Mouse (Mus musculus) forebrain, embryonic 15.5 days (tissue): ENCODE results near the gene Fcrl6. TPM values are rescaled to one million over a fixed set of nuclear protein-coding genes. Genes with fewer than 3 reads are reported as not detected.
A peak's percentile ranks its signal among the peaks of the same experiment; 100 is the strongest.

Experiments
- ATAC-seq: fragments of 200-750 bp; cut with Nextera tagmentation; replicated peaks from 2 replicates; pipeline ENCODE4 v1.8.0; 2017; ENCODE audit warnings: mild to moderate bottlenecking, moderate TSS enrichment, moderate library complexity
- H3K27ac ChIP-seq: fragments of 300-500 bp; sonication (generic); replicated peaks from 2 replicates; pipeline ENCODE4 v1.5.1; 2015; ENCODE audit warnings: mild to moderate bottlenecking, inconsistent platforms
- H3K27me3 ChIP-seq: fragments of 300-500 bp; sonication (generic); 2 replicates; pipeline ENCODE4 v1.6.1; 2015; ENCODE audit warnings: inconsistent platforms
- H3K36me3 ChIP-seq: fragments of 300-500 bp; sonication (generic); 2 replicates; pipeline ENCODE4 v1.6.1; 2015; ENCODE audit warnings: mild to moderate bottlenecking, inconsistent platforms
- H3K4me1 ChIP-seq: fragments of 300-500 bp; sonication (generic); 2 replicates; pipeline ENCODE4 v1.6.1; 2015; ENCODE audit warnings: inconsistent platforms
- H3K4me2 ChIP-seq: fragments of 300-500 bp; sonication (generic); replicated peaks from 2 replicates; pipeline ENCODE4 v1.6.1; 2015; ENCODE audit warnings: mild to moderate bottlenecking, inconsistent platforms
- H3K4me3 ChIP-seq: fragments of 300-500 bp; sonication (generic); 2 replicates; pipeline ENCODE4 v1.5.1; 2015; ENCODE audit warnings: mild to moderate bottlenecking, inconsistent platforms
- H3K9ac ChIP-seq: fragments of 300-500 bp; sonication (generic); replicated peaks from 2 replicates; pipeline ENCODE4 v1.6.1; 2015; ENCODE audit warnings: mild to moderate bottlenecking, inconsistent platforms
- H3K9me3 ChIP-seq: fragments of 300-500 bp; sonication (generic); 2 replicates; pipeline ENCODE4 v1.6.1; 2016; ENCODE audit warnings: inconsistent platforms
- WGBS: fragments of 180-500 bp; shearing (Covaris S2); methylation state at CpG from one replicate; pipeline ENCODE4 v1.1.7; 2015; ENCODE audit warnings: mixed read lengths; 5-methylcytosine and 5-hydroxymethylcytosine counted together
- polyA plus RNA-seq: library from polyadenylated mRNA; unstranded; fragments of >200 nt; fragmentation: Nextera tagmentation; extraction: Ambion mirVana; gene quantifications from 2 replicates; pipeline ENCODE4 v1.2.1, GENCODE M21; 2015

The Fcrl6 gene
- polyA plus RNA-seq, 1 experiment from 2014 or later, result not detected

GRCm38 (mm10) chr1:172563465-172563828, 38.9 kb downstream of the Fcrl6 start:
- no peaks in the 10 kb centered on the region for H3K9me3 ChIP-seq
- no peaks in the 10 kb centered on the region for H3K36me3 ChIP-seq
- 2% methylated on average over 10 of the region's 10 CpGs for WGBS
- peaks cover 23% of the 10 kb centered on the region for H3K27me3 ChIP-seq
- no peak for ATAC-seq
- peaks cover 17% of the 10 kb centered on the region for H3K4me1 ChIP-seq
- peak overlapping the region; percentile 69 for H3K4me3 ChIP-seq
- H3K27ac ChIP-seq, result no peak overlapping the region
- H3K4me2 ChIP-seq, result peak overlapping the region; percentile 93
- H3K9ac ChIP-seq, result peak overlapping the region; percentile 59

GRCm38 (mm10) chr1:172562641-172563464, 39.5 kb downstream of the Fcrl6 start:
- WGBS, result under 1% methylated on average over 66 of the region's 66 CpGs

GRCm38 (mm10) chr1:172555638-172556037, 46.7 kb downstream of the Fcrl6 start, which contains the start of gene Vsig8:
TSS of gene Vsig8 (plus strand) at chr1:172555938.
- Histone ChIP-seq H3K9ac (no peak within 1 kb of the TSS), H3K4me3 (no peak within 1 kb of the TSS), H3K36me3 (no peaks in the 10 kb centered on the region), H3K27me3 (peaks cover 6% of the 10 kb centered on the region), H3K27ac (no peak within 1 kb of the TSS), H3K4me1 (peaks cover 6% of the 10 kb centered on the region), H3K4me2 (no peak within 1 kb of the TSS), H3K9me3 (no peaks in the 10 kb centered on the region)
- ATAC-seq, result no peak
- WGBS, result 77% methylated on average over 11 of the region's 11 CpGs

More at GRCm38 (mm10) chr1:172562641-172563464, 39.5 kb downstream of the Fcrl6 start:
- Histone ChIP-seq H3K4me3 (peak overlapping the region; percentile 69), H3K4me1 (peaks cover 17% of the 10 kb centered on the region), H3K27me3 (peaks cover 23% of the 10 kb centered on the region), H3K27ac (no peak overlapping the region), H3K9ac (peak overlapping the region; percentile 59), H3K4me2 (peak overlapping the region; percentile 93), H3K9me3 (no peaks in the 10 kb centered on the region), H3K36me3 (no peaks in the 10 kb centered on the region)
- ATAC-seq, result peak; percentile 88

- H3K36me3 ChIP-seq, result no peaks in the 10 kb centered on the region
- no peak overlapping the region for H3K27ac ChIP-seq
- no peaks in the 10 kb centered on the region for H3K9me3 ChIP-seq
- ATAC-seq, result no peak
- no peak overlapping the region for H3K4me2 ChIP-seq
- WGBS, result 35% methylated on average over 1 of the region's 1 CpGs
- H3K4me3 ChIP-seq, result no peak overlapping the region
- no peaks in the 10 kb centered on the region for H3K27me3 ChIP-seq
- H3K4me1 ChIP-seq, result peaks cover 21% of the 10 kb centered on the region
- no peak overlapping the region for H3K9ac ChIP-seq
Measured at GRCm38 (mm10) chr1:172552623-172553022, 49.7 kb downstream of the Fcrl6 start.

GRCm38 (mm10) chr1:172551009-172551408, 51.3 kb downstream of the Fcrl6 start:
- Histone ChIP-seq H3K4me1 (peaks cover 21% of the 10 kb centered on the region), H3K36me3 (no peaks in the 10 kb centered on the region), H3K4me2 (peak overlapping the region; percentile 55), H3K4me3 (no peak overlapping the region), H3K27ac (0 out of 2 replicates have a peak overlapping the region, but pooled peaks have one; percentile 1), H3K9me3 (no peaks in the 10 kb centered on the region), H3K27me3 (no peaks in the 10 kb centered on the region), H3K9ac (peak overlapping the region; percentile 47; the same call in 1 of the 2 replicates)
- ATAC-seq, result no peak
- 32% methylated on average over 7 of the region's 7 CpGs for WGBS

GRCm38 (mm10) chr1:172550551-172550951, 51.8 kb downstream of the Fcrl6 start:
- Histone ChIP-seq H3K36me3 (no peaks in the 10 kb centered on the region), H3K4me3 (peak overlapping the region; percentile 44), H3K27me3 (no peaks in the 10 kb centered on the region), H3K4me1 (peaks cover 21% of the 10 kb centered on the region), H3K4me2 (peak overlapping the region; percentile 55), H3K9ac (peak overlapping the region; percentile 47), H3K9me3 (no peaks in the 10 kb centered on the region), H3K27ac (0 out of 2 replicates have a peak overlapping the region, but pooled peaks have one; percentile 1)
- WGBS, result under 1% methylated on average over 8 of the region's 8 CpGs
- peak; percentile 90 for ATAC-seq

- H3K27ac ChIP-seq, result no peak overlapping the region
- peak overlapping the region; percentile 44 for H3K4me3 ChIP-seq
- peaks cover 21% of the 10 kb centered on the region for H3K4me1 ChIP-seq
- peak overlapping the region; percentile 55 for H3K4me2 ChIP-seq
- H3K36me3 ChIP-seq, result no peaks in the 10 kb centered on the region
- 3% methylated on average over 8 of the region's 8 CpGs for WGBS
- H3K27me3 ChIP-seq, result no peaks in the 10 kb centered on the region
- no peak for ATAC-seq
- no peaks in the 10 kb centered on the region for H3K9me3 ChIP-seq
- H3K9ac ChIP-seq, result peak overlapping the region; percentile 47; the same call in 1 of the 2 replicates
Measured at GRCm38 (mm10) chr1:172549717-172550116, 52.6 kb downstream of the Fcrl6 start.

GRCm38 (mm10) chr1:172549314-172549713, 53.0 kb downstream of the Fcrl6 start:
- Histone ChIP-seq H3K36me3 (no peaks in the 10 kb centered on the region), H3K9ac (no peak overlapping the region), H3K27ac (no peak overlapping the region), H3K27me3 (no peaks in the 10 kb centered on the region), H3K4me3 (no peak overlapping the region), H3K9me3 (no peaks in the 10 kb centered on the region), H3K4me2 (peak overlapping the region; percentile 55; the same call in 1 of the 2 replicates), H3K4me1 (peaks cover 21% of the 10 kb centered on the region)
- WGBS, result 14% methylated on average over 2 of the region's 2 CpGs
- ATAC-seq, result no peak

- no peak for ATAC-seq
- H3K9ac ChIP-seq, result no peak overlapping the region
- no peak overlapping the region for H3K4me3 ChIP-seq
- H3K27me3 ChIP-seq, result no peaks in the 10 kb centered on the region
- peaks cover 21% of the 10 kb centered on the region for H3K4me1 ChIP-seq
- H3K36me3 ChIP-seq, result no peaks in the 10 kb centered on the region
- H3K9me3 ChIP-seq, result no peaks in the 10 kb centered on the region
- no peak overlapping the region for H3K27ac ChIP-seq
- 69% methylated on average over 7 of the region's 7 CpGs for WGBS
- no peak overlapping the region for H3K4me2 ChIP-seq
Measured at GRCm38 (mm10) chr1:172548501-172548900, 53.9 kb downstream of the Fcrl6 start.

Other genes starting within 250 kb of the Fcrl6 start
- 4.7 TPM in 2 replicates for gene Pigm, start 226.0 kb downstream of the Fcrl6 start, polyA plus RNA-seq
- not detected in 2 replicates for gene Slamf9, start 127.2 kb downstream of the Fcrl6 start, polyA plus RNA-seq
- 74.0 and 78.3 TPM in 2 replicates for gene Igsf9, start 120.8 kb downstream of the Fcrl6 start, polyA plus RNA-seq
- 46.6 and 52.7 TPM in 2 replicates for gene Tagln2, start 102.5 kb downstream of the Fcrl6 start, polyA plus RNA-seq
- gene Cfap45, start 81.8 kb downstream of the Fcrl6 start, polyA plus RNA-seq, result 1.9 and 3.1 TPM in 2 replicates
- 0.14 and 0.20 TPM in 2 replicates for gene Vsig8, start 46.6 kb downstream of the Fcrl6 start, polyA plus RNA-seq
- gene Slamf8, start 12.0 kb downstream of the Fcrl6 start, polyA plus RNA-seq, result not detected in 2 replicates
- gene Dusp23, start 30.4 kb upstream of the Fcrl6 start, polyA plus RNA-seq, result 6.4 TPM in 2 replicates
- 0.28 TPM in 1 of 2 replicates, not detected in the other for gene Crp, start 95.5 kb upstream of the Fcrl6 start, polyA plus RNA-seq